Mouse (Mus musculus) kidney, adult 8-10 months (tissue): ENCODE measurements around the gene Gbx1.
A peak's percentile ranks its signal among the peaks of the same experiment; 100 is the strongest.

Experiments used
- DNase-seq, 2 experiments: peaks; one replicate each; pipeline ENCODE4 v3.0.0; 2022

Gbx1 gene

GRCm38 (mm10) chr5:24524522-24524921 lies 2.5 kb downstream of the Gbx1 start:
- no peak for DNase-seq

- DNase-seq = no peak
These were observed 3.2 kb downstream of the Gbx1 start for GRCm38 (mm10) chr5:24523806-24524205.

- DNase-seq = no peak
These were observed 5.6 kb downstream of the Gbx1 start for GRCm38 (mm10) chr5:24521366-24521765.

- no peak for DNase-seq
These were observed 14.7 kb downstream of the Gbx1 start for GRCm38 (mm10) chr5:24512271-24512670.

GRCm38 (mm10) chr5:24510635-24511034 lies 16.4 kb downstream of the Gbx1 start:
- peak in 1 of 2 experiments; percentile 52 for DNase-seq

- no peak for DNase-seq
These were observed 18.6 kb downstream of the Gbx1 start for GRCm38 (mm10) chr5:24508406-24508805.

GRCm38 (mm10) chr5:24505513-24505912 lies 21.5 kb downstream of the Gbx1 start:
- no peak for DNase-seq

GRCm38 (mm10) chr5:24502786-24503185 lies 24.2 kb downstream of the Gbx1 start:
- DNase-seq = peak; percentile 44 to 63

- no peak for DNase-seq
These were observed 26.2 kb downstream of the Gbx1 start for GRCm38 (mm10) chr5:24500851-24501250.

- no peak for DNase-seq
These were observed 27.9 kb downstream of the Gbx1 start for GRCm38 (mm10) chr5:24499113-24499512.

- DNase-seq = no peak
These were observed 29.5 kb downstream of the Gbx1 start for GRCm38 (mm10) chr5:24497526-24497925.

GRCm38 (mm10) chr5:24496756-24497155 lies 30.2 kb downstream of the Gbx1 start:
- no peak for DNase-seq

GRCm38 (mm10) chr5:24495019-24495418 lies 32.0 kb downstream of the Gbx1 start:
- no peak for DNase-seq

- DNase-seq = no peak
These were observed 34.3 kb downstream of the Gbx1 start for GRCm38 (mm10) chr5:24492546-24493285.

- DNase-seq = no peak
These were observed 36.5 kb downstream of the Gbx1 start for GRCm38 (mm10) chr5:24490413-24490920.

GRCm38 (mm10) chr5:24486738-24487137 lies 40.3 kb downstream of the Gbx1 start:
- DNase-seq = no peak

GRCm38 (mm10) chr5:24486097-24486496 lies 40.9 kb downstream of the Gbx1 start:
- peak; percentile 84 to 90 for DNase-seq

GRCm38 (mm10) chr5:24484963-24485362 lies 42.0 kb downstream of the Gbx1 start:
- no peak for DNase-seq

- DNase-seq = peak; percentile 81 to 87
These were observed 43.7 kb downstream of the Gbx1 start for GRCm38 (mm10) chr5:24483326-24483725.

GRCm38 (mm10) chr5:24482247-24483079 lies 44.5 kb downstream of the Gbx1 start:
- peak; percentile 85 to 86 for DNase-seq

- peak; percentile 72 to 87 for DNase-seq
These were observed 45.4 kb downstream of the Gbx1 start for GRCm38 (mm10) chr5:24481647-24482046.

GRCm38 (mm10) chr5:24477909-24478308 lies 49.1 kb downstream of the Gbx1 start:
- no peak for DNase-seq

- DNase-seq = peak; percentile 54 to 72
These were observed 51.3 kb downstream of the Gbx1 start for GRCm38 (mm10) chr5:24475476-24476241.
